Mouse (Mus musculus) thymus, adult 2 months (tissue): ENCODE data around the gene Mtrex. TPM values are rescaled to one million over a fixed set of nuclear protein-coding genes. Genes with fewer than 3 reads are reported as not detected.

ENCODE experiments used
- DNase-seq: peaks from one replicate; pipeline ENCODE4 v3.0.0; 2021
- H3K27ac ChIP-seq: fragments of 200-500 bp; 2 replicates; pipeline ENCODE4 v1.5.1; 2012; ENCODE audit warnings: low read length, control low read depth; ENCODE audit not compliant: control insufficient read depth, insufficient read depth
- H3K27me3 ChIP-seq: fragments of 200-500 bp; 2 replicates; pipeline ENCODE4 v1.6.1; 2012; ENCODE audit warnings: mild to moderate bottlenecking, low read length, moderate library complexity, mixed read lengths; ENCODE audit not compliant: control insufficient read depth, insufficient read depth
- H3K36me3 ChIP-seq: fragments of 200-500 bp; 2 replicates; pipeline ENCODE4 v1.6.1; 2012; ENCODE audit warnings: mild to moderate bottlenecking, low read length, moderate library complexity; ENCODE audit not compliant: control insufficient read depth, insufficient read depth
- H3K4me1 ChIP-seq: fragments of 200-500 bp; replicated peaks from 2 replicates; pipeline ENCODE4 v1.6.1; 2012; ENCODE audit warnings: low read length; ENCODE audit not compliant: control insufficient read depth, insufficient read depth
- H3K4me3 ChIP-seq: fragments of 200-500 bp; 2 replicates; pipeline ENCODE4 v1.5.1; 2012; ENCODE audit warnings: mild to moderate bottlenecking, low read length, control low read depth, moderate library complexity; ENCODE audit not compliant: control insufficient read depth, insufficient read depth
- CTCF ChIP-seq: fragments of 200-500 bp; IDR thresholded peaks from 2 replicates; pipeline ENCODE4 v1.5.1; 2012; ENCODE audit warnings: mild to moderate bottlenecking, control low read depth, low read length, moderate library complexity, borderline replicate concordance; ENCODE audit not compliant: control insufficient read depth, poor library complexity, insufficient read depth; ENCODE audit errors: extremely low read depth
- POLR2A ChIP-seq: fragments of 200-500 bp; IDR thresholded peaks from 2 replicates; pipeline ENCODE4 v1.6.1; 2012; ENCODE audit warnings: mild to moderate bottlenecking, low read length, control low read depth, moderate library complexity; ENCODE audit not compliant: control insufficient read depth, poor library complexity, insufficient read depth; ENCODE audit errors: extremely low read depth
- WGBS: fragments of 180-500 bp; shearing (Covaris S2); methylation state at CpG from one replicate; pipeline ENCODE4 v1.1.7; 2018; 5-methylcytosine and 5-hydroxymethylcytosine counted together
- polyA plus RNA-seq: library from polyadenylated mRNA; depleted of rRNA; stranded (reverse); fragments of >200 nt; gene quantifications from 2 replicates; pipeline ENCODE4 v1.2.3, GENCODE M21; 2012; rRNA removed

The Mtrex gene
- polyA plus RNA-seq, 1 experiment, result 14.5 TPM

- H3K4me3 ChIP-seq, result no peak overlapping the region
- DNase-seq, result no peak
- no peak overlapping the region for H3K27ac ChIP-seq
- WGBS, result 76% methylated on average over 7 of the region's 8 CpGs
- H3K36me3 ChIP-seq, result no peaks in the 10 kb centered on the region
- H3K4me1 ChIP-seq, result no peaks in the 10 kb centered on the region
- no peak for TF ChIP-seq POLR2A
- no peak for TF ChIP-seq CTCF
- H3K27me3 ChIP-seq, result no peaks in the 10 kb centered on the region
Measured at GRCm38 (mm10) chr13:112823911-112824648, 103.1 kb downstream of the Mtrex start.

GRCm38 (mm10) chr13:112823236-112823910, 103.8 kb downstream of the Mtrex start:
- 91% methylated on average over 6 of the region's 6 CpGs for WGBS
- DNase-seq, result no peak
- no peaks in the 10 kb centered on the region for H3K27me3 ChIP-seq
- TF ChIP-seq CTCF, result no peak
- TF ChIP-seq POLR2A, result no peak
- no peaks in the 10 kb centered on the region for H3K4me1 ChIP-seq
- no peak overlapping the region for H3K4me3 ChIP-seq
- no peaks in the 10 kb centered on the region for H3K36me3 ChIP-seq
- no peak overlapping the region for H3K27ac ChIP-seq

- Histone ChIP-seq H3K27ac (no peak overlapping the region), H3K36me3 (no peaks in the 10 kb centered on the region), H3K27me3 (no peaks in the 10 kb centered on the region), H3K4me1 (no peaks in the 10 kb centered on the region), H3K4me3 (no peak overlapping the region)
- 89% methylated on average over 3 of the region's 3 CpGs for WGBS
- no peak for TF ChIP-seq POLR2A
- TF ChIP-seq CTCF, result no peak
- no peak for DNase-seq
Measured at GRCm38 (mm10) chr13:112822413-112822812, 104.8 kb downstream of the Mtrex start.

GRCm38 (mm10) chr13:112818125-112818524, 109.1 kb downstream of the Mtrex start:
- Histone ChIP-seq H3K36me3 (no peaks in the 10 kb centered on the region), H3K4me1 (no peaks in the 10 kb centered on the region), H3K27me3 (no peaks in the 10 kb centered on the region), H3K4me3 (no peak overlapping the region), H3K27ac (no peak overlapping the region)
- no peak for DNase-seq
- 95% methylated on average over 3 of the region's 3 CpGs for WGBS
- no peak for TF ChIP-seq POLR2A
- no peak for TF ChIP-seq CTCF

Other genes with a start within 250 kb of the Mtrex start
- gene Plpp1, start 126.6 kb downstream of the Mtrex start, polyA plus RNA-seq, result 10.4 and 13.5 TPM in 2 replicates
- gene Dhx29, start 56 bp upstream of the Mtrex start, polyA plus RNA-seq, result 4.8 and 5.2 TPM in 2 replicates
- gene Ccno, start 60.4 kb upstream of the Mtrex start, polyA plus RNA-seq, result 3.9 and 6.1 TPM in 2 replicates
- 0.28 and 0.32 TPM in 2 replicates for gene Mcidas, start 66.4 kb upstream of the Mtrex start, polyA plus RNA-seq
- gene Cdc20b, start 107.7 kb upstream of the Mtrex start, polyA plus RNA-seq, result 0.47 and 0.48 TPM in 2 replicates
- gene Gpx8, start 119.0 kb upstream of the Mtrex start, polyA plus RNA-seq, result 1.3 and 1.9 TPM in 2 replicates
- gene Gzma, start 173.6 kb upstream of the Mtrex start, polyA plus RNA-seq, result 15.8 and 19.4 TPM in 2 replicates